Mouse (Mus musculus) neural tube, embryonic 14.5 days (tissue): ENCODE measurements at regions not wholly inside any gene's neighbourhood (a gene's known extent, or its start where the extent isn't known, plus 50 kb on each side); places are given as distances from the start of the nearest gene placed in this dataset.

ENCODE experiments used
- ATAC-seq: fragments of 200-750 bp; cut with Nextera tagmentation; 2 replicates; pipeline ENCODE4 v1.8.0; 2017; ENCODE audit warnings: low read depth, mild to moderate bottlenecking, moderate TSS enrichment, moderate library complexity
- H3K27ac ChIP-seq: fragments of 300-500 bp; sonication (generic); 2 replicates; pipeline ENCODE4 v1.5.1; 2014; ENCODE audit warnings: low read depth, mild to moderate bottlenecking, control low read depth, low read length, moderate library complexity, mixed read lengths
- H3K27me3 ChIP-seq: fragments of 300-500 bp; sonication (generic); 2 replicates; pipeline ENCODE4 v1.6.1; 2014; ENCODE audit warnings: low read length; ENCODE audit not compliant: control insufficient read depth, insufficient read depth
- H3K36me3 ChIP-seq: fragments of 300-500 bp; sonication (generic); 2 replicates; pipeline ENCODE4 v1.6.1; 2014; ENCODE audit warnings: low read length, mixed read lengths; ENCODE audit not compliant: control insufficient read depth, insufficient read depth
- H3K4me1 ChIP-seq: fragments of 300-500 bp; sonication (generic); 2 replicates; pipeline ENCODE4 v1.6.1; 2014; ENCODE audit warnings: low read length; ENCODE audit not compliant: control insufficient read depth, insufficient read depth
- H3K4me2 ChIP-seq: fragments of 300-500 bp; sonication (generic); 2 replicates; pipeline ENCODE4 v1.6.1; 2014; ENCODE audit warnings: mild to moderate bottlenecking, low read depth, low read length, control low read depth
- H3K4me3 ChIP-seq: fragments of 300-500 bp; sonication (generic); 2 replicates; pipeline ENCODE4 v1.5.1; 2014; ENCODE audit warnings: low read depth, low read length, control low read depth, mixed read lengths
- H3K9ac ChIP-seq: fragments of 300-500 bp; sonication (generic); replicated peaks from 2 replicates; pipeline ENCODE4 v1.6.1; 2014; ENCODE audit warnings: low read depth, mild to moderate bottlenecking, control low read depth, low read length, mixed read lengths
- H3K9me3 ChIP-seq: fragments of 300-500 bp; sonication (generic); 2 replicates; pipeline ENCODE4 v1.6.1; 2016; ENCODE audit warnings: low read length; ENCODE audit not compliant: control insufficient read depth
- WGBS: fragments of 180-500 bp; shearing (Covaris S2); extraction: QIAGEN DNeasy Blood & Tissue Kit; methylation state at CpG from one replicate; pipeline ENCODE4 v1.1.7; 2014; 5-methylcytosine and 5-hydroxymethylcytosine counted together

- Histone ChIP-seq H3K36me3 (no peaks in the 10 kb centered on the region), H3K27me3 (no peaks in the 10 kb centered on the region), H3K4me3 (no peak overlapping the region), H3K4me1 (peaks cover 3% of the 10 kb centered on the region; the same call in 1 of the 2 replicates), H3K9me3 (no peaks in the 10 kb centered on the region; the same call in 1 of the 2 replicates), H3K4me2 (no peak overlapping the region), H3K9ac (no peak overlapping the region), H3K27ac (peak overlapping the region; percentile 46; the same call in 1 of the 2 replicates)
- peak; percentile 78; the same call in 1 of the 2 replicates for ATAC-seq
- WGBS = 6% methylated on average over 1 of the region's 1 CpGs
Measured at GRCm38 (mm10) chr3:101701763-101702173, 97.3 kb upstream of the Atp1a1 start.

GRCm38 (mm10) chr3:101700974-101701610, 96.6 kb upstream of the Atp1a1 start:
- Histone ChIP-seq H3K4me2 (no peak overlapping the region), H3K4me1 (peaks cover 3% of the 10 kb centered on the region; the same call in 1 of the 2 replicates), H3K9ac (no peak overlapping the region), H3K36me3 (no peaks in the 10 kb centered on the region), H3K27ac (peak overlapping the region; percentile 46; the same call in 1 of the 2 replicates), H3K4me3 (no peak overlapping the region), H3K9me3 (no peaks in the 10 kb centered on the region; the same call in 1 of the 2 replicates), H3K27me3 (no peaks in the 10 kb centered on the region)
- peak; percentile 58 for ATAC-seq
- 52% methylated on average over 10 of the region's 10 CpGs for WGBS

GRCm38 (mm10) chr3:101699929-101700681, 95.6 kb upstream of the Atp1a1 start:
- Histone ChIP-seq H3K9me3 (no peaks in the 10 kb centered on the region; the same call in 1 of the 2 replicates), H3K4me2 (no peak overlapping the region), H3K36me3 (no peaks in the 10 kb centered on the region), H3K27me3 (no peaks in the 10 kb centered on the region), H3K9ac (no peak overlapping the region), H3K4me1 (peaks cover 3% of the 10 kb centered on the region; the same call in 1 of the 2 replicates), H3K27ac (no peak overlapping the region), H3K4me3 (no peak overlapping the region)
- WGBS = 81% methylated on average over 12 of the region's 12 CpGs
- no peak for ATAC-seq

GRCm38 (mm10) chr3:101696832-101697231, 92.3 kb upstream of the Atp1a1 start:
- Histone ChIP-seq H3K9me3 (no peaks in the 10 kb centered on the region; the same call in 1 of the 2 replicates), H3K4me2 (no peak overlapping the region), H3K27me3 (no peaks in the 10 kb centered on the region), H3K36me3 (no peaks in the 10 kb centered on the region), H3K4me1 (peaks cover 3% of the 10 kb centered on the region; the same call in 1 of the 2 replicates), H3K27ac (no peak overlapping the region), H3K4me3 (no peak overlapping the region), H3K9ac (no peak overlapping the region)
- 98% methylated on average over 2 of the region's 2 CpGs for WGBS
- ATAC-seq = no peak

- 68% methylated on average over 1 of the region's 1 CpGs for WGBS
- ATAC-seq = no peak
- Histone ChIP-seq H3K4me1 (no peaks in the 10 kb centered on the region), H3K36me3 (no peaks in the 10 kb centered on the region), H3K27me3 (no peaks in the 10 kb centered on the region), H3K9ac (no peak overlapping the region), H3K9me3 (no peaks in the 10 kb centered on the region; the same call in 1 of the 2 replicates), H3K4me2 (no peak overlapping the region), H3K27ac (no peak overlapping the region), H3K4me3 (no peak overlapping the region)
Measured at GRCm38 (mm10) chr3:101694311-101694710, 89.8 kb upstream of the Atp1a1 start.

- no peak for ATAC-seq
- H3K4me1 ChIP-seq = no peaks in the 10 kb centered on the region
- WGBS = 70% methylated on average over 8 of the region's 8 CpGs
Measured at GRCm38 (mm10) chr3:101691937-101692604, 87.6 kb upstream of the Atp1a1 start.

GRCm38 (mm10) chr3:101690779-101691178, 86.3 kb upstream of the Atp1a1 start:
- H3K9me3 ChIP-seq = no peaks in the 10 kb centered on the region
- H3K4me3 ChIP-seq = no peak overlapping the region
- WGBS = 73% methylated on average over 2 of the region's 2 CpGs
- no peak overlapping the region for H3K27ac ChIP-seq
- H3K4me1 ChIP-seq = no peaks in the 10 kb centered on the region
- ATAC-seq = no peak
- H3K27me3 ChIP-seq = no peaks in the 10 kb centered on the region
- H3K36me3 ChIP-seq = no peaks in the 10 kb centered on the region
- H3K9ac ChIP-seq = no peak overlapping the region
- H3K4me2 ChIP-seq = no peak overlapping the region

More at GRCm38 (mm10) chr3:101691937-101692604, 87.6 kb upstream of the Atp1a1 start:
- Histone ChIP-seq H3K27ac (no peak overlapping the region), H3K4me3 (no peak overlapping the region), H3K4me2 (no peak overlapping the region), H3K9me3 (no peaks in the 10 kb centered on the region; the same call in 1 of the 2 replicates), H3K27me3 (no peaks in the 10 kb centered on the region), H3K9ac (no peak overlapping the region), H3K36me3 (no peaks in the 10 kb centered on the region)

- Histone ChIP-seq H3K9ac (no peak overlapping the region), H3K4me1 (no peaks in the 10 kb centered on the region), H3K27me3 (no peaks in the 10 kb centered on the region), H3K9me3 (no peaks in the 10 kb centered on the region), H3K36me3 (no peaks in the 10 kb centered on the region), H3K4me2 (no peak overlapping the region), H3K4me3 (no peak overlapping the region), H3K27ac (no peak overlapping the region)
- 87% methylated on average over 6 of the region's 6 CpGs for WGBS
- ATAC-seq = no peak
Measured at GRCm38 (mm10) chr3:101690222-101690621, 85.7 kb upstream of the Atp1a1 start.
